Mouse (Mus musculus) frontal cortex, postnatal 14 days (tissue): ENCODE results near the gene Nek6.

Experiments used
- DNase-seq, 2 experiments: peaks; one replicate each; pipeline ENCODE4 v3.0.0; 2022; ENCODE audit warnings: low spot score in 2 of 2

The Nek6 gene

GRCm38 (mm10) chr2:38511487-38512307 lies at the start of gene Nek6:
TSS of gene Nek6 (plus strand) at chr2:38511643.
- DNase-seq, result peak in 1 of 2 experiments; percentile 45

- no peak for DNase-seq
These were observed 49.1 kb upstream of the Nek6 start for GRCm38 (mm10) chr2:38462323-38462722.

GRCm38 (mm10) chr2:38468845-38469244 lies 42.6 kb upstream of the Nek6 start:
- no peak for DNase-seq

- DNase-seq, result no peak
These were observed 39.7 kb upstream of the Nek6 start for GRCm38 (mm10) chr2:38471745-38472144.

- DNase-seq, result no peak
These were observed 38.6 kb upstream of the Nek6 start for GRCm38 (mm10) chr2:38472829-38473228.

- DNase-seq, result no peak
These were observed 34.5 kb upstream of the Nek6 start for GRCm38 (mm10) chr2:38476871-38477496.

- DNase-seq, result no peak
These were observed 34.0 kb upstream of the Nek6 start for GRCm38 (mm10) chr2:38477497-38477873.

GRCm38 (mm10) chr2:38478683-38479082 lies 32.8 kb upstream of the Nek6 start:
- DNase-seq, result no peak

- DNase-seq, result no peak
These were observed 31.9 kb upstream of the Nek6 start for GRCm38 (mm10) chr2:38479541-38479940.

- no peak for DNase-seq
These were observed 30.2 kb upstream of the Nek6 start for GRCm38 (mm10) chr2:38481166-38481778.

- no peak for DNase-seq
These were observed 29.3 kb upstream of the Nek6 start for GRCm38 (mm10) chr2:38482122-38482521.

- DNase-seq, result no peak
These were observed 28.3 kb upstream of the Nek6 start for GRCm38 (mm10) chr2:38483058-38483704.

- no peak for DNase-seq
These were observed 26.9 kb upstream of the Nek6 start for GRCm38 (mm10) chr2:38484556-38484955.

- DNase-seq, result no peak
These were observed 26.0 kb upstream of the Nek6 start for GRCm38 (mm10) chr2:38485409-38485808.

GRCm38 (mm10) chr2:38485957-38486931 lies 25.2 kb upstream of the Nek6 start:
- peak in 1 of 2 experiments; percentile 48 for DNase-seq

- no peak for DNase-seq
These were observed 13.8 kb upstream of the Nek6 start for GRCm38 (mm10) chr2:38497594-38497993.

GRCm38 (mm10) chr2:38501606-38502005 lies 9.8 kb upstream of the Nek6 start:
- no peak for DNase-seq

GRCm38 (mm10) chr2:38502123-38502522 lies 9.3 kb upstream of the Nek6 start:
- no peak for DNase-seq

GRCm38 (mm10) chr2:38502747-38503146 lies 8.7 kb upstream of the Nek6 start:
- DNase-seq, result no peak

- no peak for DNase-seq
These were observed 7.1 kb upstream of the Nek6 start for GRCm38 (mm10) chr2:38504311-38504710.

GRCm38 (mm10) chr2:38507181-38507580 lies 4.3 kb upstream of the Nek6 start:
- DNase-seq, result no peak
